Mouse (Mus musculus) neural tube, embryonic 14.5 days (tissue): ENCODE results near the gene Vezt. TPM values are rescaled to one million over a fixed set of nuclear protein-coding genes. Genes with fewer than 3 reads are reported as not detected.

ENCODE experiments used
- ATAC-seq: fragments of 200-750 bp; cut with Nextera tagmentation; 2 replicates; pipeline ENCODE4 v1.8.0; 2017; ENCODE audit warnings: low read depth, mild to moderate bottlenecking, moderate TSS enrichment, moderate library complexity
- H3K27ac ChIP-seq: fragments of 300-500 bp; sonication (generic); 2 replicates; pipeline ENCODE4 v1.5.1; 2014; ENCODE audit warnings: low read depth, mild to moderate bottlenecking, control low read depth, low read length, moderate library complexity, mixed read lengths
- H3K27me3 ChIP-seq: fragments of 300-500 bp; sonication (generic); 2 replicates; pipeline ENCODE4 v1.6.1; 2014; ENCODE audit warnings: low read length; ENCODE audit not compliant: control insufficient read depth, insufficient read depth
- H3K36me3 ChIP-seq: fragments of 300-500 bp; sonication (generic); 2 replicates; pipeline ENCODE4 v1.6.1; 2014; ENCODE audit warnings: low read length, mixed read lengths; ENCODE audit not compliant: control insufficient read depth, insufficient read depth
- H3K4me1 ChIP-seq: fragments of 300-500 bp; sonication (generic); 2 replicates; pipeline ENCODE4 v1.6.1; 2014; ENCODE audit warnings: low read length; ENCODE audit not compliant: control insufficient read depth, insufficient read depth
- H3K4me2 ChIP-seq: fragments of 300-500 bp; sonication (generic); 2 replicates; pipeline ENCODE4 v1.6.1; 2014; ENCODE audit warnings: mild to moderate bottlenecking, low read depth, low read length, control low read depth
- H3K4me3 ChIP-seq: fragments of 300-500 bp; sonication (generic); 2 replicates; pipeline ENCODE4 v1.5.1; 2014; ENCODE audit warnings: low read depth, low read length, control low read depth, mixed read lengths
- H3K9ac ChIP-seq: fragments of 300-500 bp; sonication (generic); replicated peaks from 2 replicates; pipeline ENCODE4 v1.6.1; 2014; ENCODE audit warnings: low read depth, mild to moderate bottlenecking, control low read depth, low read length, mixed read lengths
- H3K9me3 ChIP-seq: fragments of 300-500 bp; sonication (generic); 2 replicates; pipeline ENCODE4 v1.6.1; 2016; ENCODE audit warnings: low read length; ENCODE audit not compliant: control insufficient read depth
- WGBS: fragments of 180-500 bp; shearing (Covaris S2); extraction: QIAGEN DNeasy Blood & Tissue Kit; methylation state at CpG from one replicate; pipeline ENCODE4 v1.1.7; 2014; 5-methylcytosine and 5-hydroxymethylcytosine counted together
- polyA plus RNA-seq: library from polyadenylated mRNA; unstranded; fragments of >200 nt; fragmentation: Nextera tagmentation; extraction: Ambion mirVana; gene quantifications from 2 replicates; pipeline ENCODE4 v1.2.1, GENCODE M21; 2014

Vezt gene
- polyA plus RNA-seq, 1 experiment from 2014 or later = 60.5 TPM

- no peak overlapping the region for H3K4me2 ChIP-seq
- H3K27me3 ChIP-seq = no peaks in the 10 kb centered on the region
- H3K4me1 ChIP-seq = no peaks in the 10 kb centered on the region
- no peak overlapping the region for H3K9ac ChIP-seq
- no peak for ATAC-seq
- WGBS = 94% methylated on average over 11 of the region's 11 CpGs
- H3K9me3 ChIP-seq = no peaks in the 10 kb centered on the region
- no peak overlapping the region for H3K4me3 ChIP-seq
- H3K27ac ChIP-seq = no peak overlapping the region
- no peaks in the 10 kb centered on the region for H3K36me3 ChIP-seq
These were observed 135.7 kb downstream of the Vezt start for GRCm38 (mm10) chr10:93899907-93900306.

DNA sequence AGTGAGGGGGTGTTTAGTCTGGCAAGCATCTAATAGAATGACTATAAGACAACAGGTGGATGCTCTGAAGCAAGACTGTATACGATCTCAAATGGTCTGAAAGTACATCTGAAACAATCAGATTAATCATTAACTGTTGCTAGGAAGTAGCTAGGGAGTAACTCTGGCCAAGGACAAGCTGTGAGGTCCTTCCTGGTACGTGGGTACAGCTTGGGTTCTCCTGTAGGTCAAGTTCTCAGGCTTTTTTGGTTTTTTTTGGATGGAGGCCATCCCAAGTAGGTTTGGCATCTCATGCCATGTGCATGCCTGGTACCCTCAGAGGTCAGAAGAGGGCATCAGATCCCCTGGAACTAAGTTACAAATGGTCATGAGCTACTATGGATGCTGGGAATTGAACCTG, 136.3 kb downstream of the Vezt start:
- WGBS = 55% methylated on average over 2 of the region's 2 CpGs
- H3K4me2 ChIP-seq = no peak overlapping the region
- no peaks in the 10 kb centered on the region for H3K9me3 ChIP-seq
- H3K9ac ChIP-seq = no peak overlapping the region
- no peak for ATAC-seq
- H3K4me3 ChIP-seq = no peak overlapping the region
- no peaks in the 10 kb centered on the region for H3K27me3 ChIP-seq
- H3K4me1 ChIP-seq = no peaks in the 10 kb centered on the region
- no peaks in the 10 kb centered on the region for H3K36me3 ChIP-seq
- no peak overlapping the region for H3K27ac ChIP-seq

GRCm38 (mm10) chr10:93897043-93897646, 138.5 kb downstream of the Vezt start, which contains the start of gene Metap2:
TSS of gene Metap2 (minus strand) at chr10:93897093.
- WGBS = 67% methylated on average over 7 of the region's 7 CpGs
- no peaks in the 10 kb centered on the region for H3K9me3 ChIP-seq
- H3K27me3 ChIP-seq = no peaks in the 10 kb centered on the region
- H3K27ac ChIP-seq = no peak within 1 kb of the TSS
- H3K4me3 ChIP-seq = no peak within 1 kb of the TSS
- no peak for ATAC-seq
- H3K36me3 ChIP-seq = no peaks in the 10 kb centered on the region
- H3K4me2 ChIP-seq = no peak within 1 kb of the TSS
- H3K9ac ChIP-seq = no peak within 1 kb of the TSS
- no peaks in the 10 kb centered on the region for H3K4me1 ChIP-seq

GRCm38 (mm10) chr10:93892551-93892950, 143.1 kb downstream of the Vezt start:
- no peaks in the 10 kb centered on the region for H3K27me3 ChIP-seq
- H3K27ac ChIP-seq = no peak overlapping the region
- peaks cover 13% of the 10 kb centered on the region for H3K4me1 ChIP-seq
- ATAC-seq = no peak
- H3K4me2 ChIP-seq = no peak overlapping the region
- 93% methylated on average over 4 of the region's 4 CpGs for WGBS
- H3K9me3 ChIP-seq = no peaks in the 10 kb centered on the region
- H3K9ac ChIP-seq = no peak overlapping the region
- no peak overlapping the region for H3K4me3 ChIP-seq
- H3K36me3 ChIP-seq = no peaks in the 10 kb centered on the region

- Histone ChIP-seq H3K27ac (no peak overlapping the region), H3K27me3 (no peaks in the 10 kb centered on the region), H3K4me2 (no peak overlapping the region), H3K36me3 (no peaks in the 10 kb centered on the region), H3K9me3 (no peaks in the 10 kb centered on the region), H3K4me3 (no peak overlapping the region), H3K4me1 (peaks cover 13% of the 10 kb centered on the region), H3K9ac (no peak overlapping the region)
- ATAC-seq = no peak
- 96% methylated on average over 1 of the region's 1 CpGs for WGBS
These were observed 144.6 kb downstream of the Vezt start for GRCm38 (mm10) chr10:93891031-93891430.

DNA sequence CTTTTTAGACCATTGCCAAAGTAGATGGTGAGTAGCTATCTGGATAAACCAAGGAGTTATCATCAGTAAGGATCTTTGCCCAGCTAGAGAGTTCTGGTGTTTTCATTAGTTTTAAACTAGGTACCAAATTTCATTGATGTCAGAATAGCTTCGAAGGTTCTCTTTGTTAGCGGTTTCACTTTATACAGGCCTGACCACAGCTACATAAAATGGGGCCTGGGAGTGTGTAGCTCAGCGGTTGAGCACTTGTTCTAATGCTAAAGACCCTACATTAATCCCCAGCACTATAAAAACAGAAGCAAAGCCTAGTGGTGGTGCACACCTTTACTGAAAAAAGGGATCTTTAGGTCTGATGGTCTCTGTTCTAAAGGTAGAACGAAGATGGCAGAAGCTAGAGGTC, 145.1 kb downstream of the Vezt start:
- Histone ChIP-seq H3K4me1 (peaks cover 13% of the 10 kb centered on the region), H3K4me2 (peak overlapping the region; percentile 92), H3K4me3 (peak overlapping the region; percentile 77), H3K9ac (no peak overlapping the region; the same call in 1 of the 2 replicates), H3K27ac (no peak overlapping the region), H3K27me3 (no peaks in the 10 kb centered on the region), H3K36me3 (peaks cover 4% of the 10 kb centered on the region), H3K9me3 (no peaks in the 10 kb centered on the region)
- no peak for ATAC-seq
- WGBS = 76% methylated on average over 4 of the region's 4 CpGs

DNA sequence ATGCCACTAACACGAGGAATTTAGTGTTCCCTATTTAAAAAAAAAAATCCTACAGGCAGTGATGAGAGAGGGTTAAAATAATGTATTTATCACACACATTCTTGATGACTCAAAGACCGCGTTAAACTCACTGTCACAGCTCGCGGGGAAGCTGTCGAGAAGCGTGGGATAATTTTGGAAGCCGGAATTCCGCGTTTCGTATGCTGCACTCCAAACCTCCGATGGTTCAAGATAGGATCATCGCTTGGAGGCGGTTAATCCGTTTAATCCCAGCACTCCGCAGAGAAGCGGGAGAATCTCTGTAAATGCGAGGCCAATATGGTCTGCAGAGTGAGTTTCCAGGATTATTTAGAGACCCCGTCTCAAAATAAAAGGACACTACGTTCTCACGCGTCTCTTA, 145.6 kb downstream of the Vezt start:
- no peaks in the 10 kb centered on the region for H3K9me3 ChIP-seq
- peak overlapping the region; percentile 87 for H3K9ac ChIP-seq
- peaks cover 7% of the 10 kb centered on the region for H3K36me3 ChIP-seq
- peak overlapping the region; percentile 77 for H3K4me3 ChIP-seq
- peaks cover 13% of the 10 kb centered on the region for H3K4me1 ChIP-seq
- H3K27me3 ChIP-seq = no peaks in the 10 kb centered on the region
- peak; percentile 30 for ATAC-seq
- peak overlapping the region; percentile 86; the same call in 1 of the 2 replicates for H3K27ac ChIP-seq
- WGBS = 1% methylated on average over 22 of the region's 22 CpGs
- H3K4me2 ChIP-seq = peak overlapping the region; percentile 92

- Histone ChIP-seq H3K27ac (peak overlapping the region; percentile 86), H3K4me1 (peaks cover 13% of the 10 kb centered on the region), H3K27me3 (no peaks in the 10 kb centered on the region), H3K9ac (peak overlapping the region; percentile 87), H3K4me3 (peak overlapping the region; percentile 77), H3K9me3 (no peaks in the 10 kb centered on the region), H3K4me2 (peak overlapping the region; percentile 92), H3K36me3 (peaks cover 9% of the 10 kb centered on the region)
- 0% methylated on average over 23 of the region's 30 CpGs for WGBS
- peak; percentile 99 for ATAC-seq
These were observed 146.1 kb downstream of the Vezt start for GRCm38 (mm10) chr10:93889579-93889950.
